Mouse (Mus musculus) heart, adult 2 months (tissue): ENCODE data around the gene Snapc4. TPM values are rescaled to one million over a fixed set of nuclear protein-coding genes. Genes with fewer than 3 reads are reported as not detected.
A peak's percentile ranks its signal among the peaks of the same experiment; 100 is the strongest.

Experiments used
- DNase-seq, 2 experiments: peaks; one replicate each; pipeline ENCODE4 v3.0.0; 2021
- H3K27ac ChIP-seq: fragments of 200-600 bp; 2 replicates; pipeline ENCODE4 v1.8.1; 2022
- H3K27me3 ChIP-seq: fragments of 200-500 bp; 2 replicates; pipeline ENCODE4 v1.6.1; 2012; ENCODE audit warnings: mild to moderate bottlenecking, low read length, inconsistent platforms, mixed read lengths; ENCODE audit not compliant: control insufficient read depth, insufficient read depth
- H3K36me3 ChIP-seq: fragments of 200-500 bp; 2 replicates; pipeline ENCODE4 v1.6.1; 2012; ENCODE audit warnings: low read length, inconsistent platforms; ENCODE audit not compliant: control insufficient read depth, insufficient read depth
- H3K4me1 ChIP-seq: fragments of 200-500 bp; 2 replicates; pipeline ENCODE4 v1.6.1; 2011; ENCODE audit warnings: low read length; ENCODE audit not compliant: control insufficient read depth, insufficient read depth
- H3K4me3 ChIP-seq: fragments of 200-600 bp; 2 replicates; pipeline ENCODE4 v1.8.1; 2022
- H3K79me2 ChIP-seq: fragments of 200-500 bp; replicated peaks from 2 replicates; pipeline ENCODE4 v1.6.1; 2012; ENCODE audit warnings: mild to moderate bottlenecking, inconsistent platforms, low read length, moderate library complexity, mixed read lengths; ENCODE audit not compliant: control insufficient read depth, insufficient read depth
- H3K9ac ChIP-seq: fragments of 200-500 bp; 2 replicates; pipeline ENCODE4 v1.6.1; 2012; ENCODE audit warnings: low read depth, mild to moderate bottlenecking, control low read depth, inconsistent platforms, low read length, mixed read lengths
- CTCF ChIP-seq: fragments of 200-600 bp; IDR thresholded peaks from 2 replicates; pipeline ENCODE4 v1.8.1; 2022; ENCODE audit warnings: antibody characterized with exemption, mild to moderate bottlenecking, moderate library complexity
- EP300 ChIP-seq: fragments of 200-500 bp; IDR thresholded peaks from 2 replicates; pipeline ENCODE4 v1.6.1; 2011; ENCODE audit warnings: low read depth, low read length, control low read depth; ENCODE audit not compliant: insufficient read depth
- POLR2A ChIP-seq: fragments of 200-500 bp; IDR thresholded peaks from 2 replicates; pipeline ENCODE4 v1.6.1; 2011; ENCODE audit warnings: mild to moderate bottlenecking, low read depth, low read length, control low read depth; ENCODE audit not compliant: insufficient read depth
- WGBS: fragments of 180-500 bp; shearing (Covaris S2); methylation state at CpG from one replicate; pipeline ENCODE4 v1.1.7; 2018; 5-methylcytosine and 5-hydroxymethylcytosine counted together
- intact Hi-C: fragments of 180-260 bp; cut with DNase I; formaldehyde crosslinking; loops from one replicate; pipeline ENCODE4 v1.15.1; 2025
- polyA plus RNA-seq: library from polyadenylated mRNA; depleted of rRNA; stranded (reverse); fragments of >200 nt; gene quantifications from 2 replicates; pipeline ENCODE4 v1.2.3, GENCODE M21; 2012
- total RNA-seq, 2 experiments: library from RNA; stranded (reverse); gene quantifications; 2 replicates each; pipeline ENCODE4 v1.2.3; 2021

Gene Snapc4
- total and polyA plus RNA-seq, 3 experiments: 7.2 to 20.4 (median 9.5) TPM

- WGBS: 25% methylated on average over 11 of the region's 11 CpGs
- Histone ChIP-seq H3K27ac (peak overlapping the region; percentile 89), H3K4me3 (peak overlapping the region; percentile 13), H3K36me3 (no peaks in the 10 kb centered on the region), H3K27me3 (no peaks in the 10 kb centered on the region), H3K4me1 (peaks cover 14% of the 10 kb centered on the region), H3K9ac (peak overlapping the region; percentile 24), H3K79me2 (no peaks in the 10 kb centered on the region)
- intact Hi-C loops: no loop called here
- TF ChIP-seq EP300: no peak
- TF ChIP-seq POLR2A: peak; percentile 41; the same call in 1 of the 2 replicates
- TF ChIP-seq CTCF: no peak
- DNase-seq: no peak
Measured at GRCm38 (mm10) chr2:26342609-26343490, 37.6 kb downstream of the Snapc4 start.

GRCm38 (mm10) chr2:26342044-26342443 is 38.4 kb downstream of the Snapc4 start:
- no peak for TF ChIP-seq CTCF
- peak; percentile 95 for TF ChIP-seq EP300
- TF ChIP-seq POLR2A: peak; percentile 75; the same call in 1 of the 2 replicates
- no peaks in the 10 kb centered on the region for H3K79me2 ChIP-seq
- H3K27me3 ChIP-seq: no peaks in the 10 kb centered on the region
- peaks cover 14% of the 10 kb centered on the region for H3K4me1 ChIP-seq
- H3K4me3 ChIP-seq: peak overlapping the region; percentile 46; the same call in 1 of the 2 replicates
- H3K36me3 ChIP-seq: no peaks in the 10 kb centered on the region
- intact Hi-C loops: no loop called here
- peak overlapping the region; percentile 89 for H3K27ac ChIP-seq
- H3K9ac ChIP-seq: no peak overlapping the region; the same call in 1 of the 2 replicates
- WGBS: 16% methylated on average over 10 of the region's 10 CpGs
- peak; percentile 80 to 87 for DNase-seq

- Histone ChIP-seq H3K9ac (peak overlapping the region; percentile 71), H3K4me3 (peak overlapping the region; percentile 46), H3K36me3 (no peaks in the 10 kb centered on the region), H3K4me1 (peaks cover 14% of the 10 kb centered on the region), H3K27me3 (no peaks in the 10 kb centered on the region), H3K27ac (peak overlapping the region; percentile 89), H3K79me2 (no peaks in the 10 kb centered on the region)
- intact Hi-C loops: no loop called here
- peak; percentile 55 to 65 for DNase-seq
- WGBS: 21% methylated on average over 2 of the region's 2 CpGs
- TF ChIP-seq EP300 (peak; percentile 6; the same call in 1 of the 2 replicates), POLR2A (peak; percentile 21; the same call in 1 of the 2 replicates), CTCF (no peak)
Measured at GRCm38 (mm10) chr2:26341510-26341981, 38.9 kb downstream of the Snapc4 start.

- peak overlapping the region; percentile 71 for H3K9ac ChIP-seq
- 28% methylated on average over 5 of the region's 5 CpGs for WGBS
- DNase-seq: peak; percentile 79 to 85
- intact Hi-C loops: no loop called here
- no peaks in the 10 kb centered on the region for H3K27me3 ChIP-seq
- H3K4me3 ChIP-seq: peak overlapping the region; percentile 46
- TF ChIP-seq EP300: peak; percentile 84; the same call in 1 of the 2 replicates
- peak; percentile 91 for TF ChIP-seq POLR2A
- no peak for TF ChIP-seq CTCF
- H3K4me1 ChIP-seq: peaks cover 14% of the 10 kb centered on the region
- no peaks in the 10 kb centered on the region for H3K36me3 ChIP-seq
- H3K79me2 ChIP-seq: no peaks in the 10 kb centered on the region
- peak overlapping the region; percentile 89 for H3K27ac ChIP-seq
Measured at GRCm38 (mm10) chr2:26339204-26339551, 41.3 kb downstream of the Snapc4 start.

- no peaks in the 10 kb centered on the region for H3K79me2 ChIP-seq
- H3K27me3 ChIP-seq: no peaks in the 10 kb centered on the region
- H3K4me1 ChIP-seq: peaks cover 14% of the 10 kb centered on the region
- no peak overlapping the region for H3K4me3 ChIP-seq
- TF ChIP-seq CTCF: no peak
- no peak for TF ChIP-seq EP300
- TF ChIP-seq POLR2A: no peak
- H3K36me3 ChIP-seq: no peaks in the 10 kb centered on the region
- H3K27ac ChIP-seq: peak overlapping the region; percentile 1
- intact Hi-C loops: no loop called here
- no peak for DNase-seq
- WGBS: 59% methylated on average over 9 of the region's 13 CpGs
- H3K9ac ChIP-seq: no peak overlapping the region
Measured at GRCm38 (mm10) chr2:26338302-26339203, 41.9 kb downstream of the Snapc4 start.
